Mouse (Mus musculus) spleen, adult 2 months (tissue): Measurements from ENCODE around the gene Ccdc6.

ENCODE experiments used
- CTCF ChIP-seq: fragments of 200-500 bp; IDR thresholded peaks from 2 replicates; pipeline ENCODE4 v1.5.1; 2011; ENCODE audit warnings: mild to moderate bottlenecking, inconsistent platforms; ENCODE audit not compliant: insufficient read depth, insufficient read length, insufficient replicate concordance; ENCODE audit errors: extremely low read depth
- POLR2A ChIP-seq: fragments of 200-500 bp; IDR thresholded peaks from 2 replicates; pipeline ENCODE4 v1.6.1; 2011; ENCODE audit warnings: low read depth, low read length, inconsistent platforms

DNA sequence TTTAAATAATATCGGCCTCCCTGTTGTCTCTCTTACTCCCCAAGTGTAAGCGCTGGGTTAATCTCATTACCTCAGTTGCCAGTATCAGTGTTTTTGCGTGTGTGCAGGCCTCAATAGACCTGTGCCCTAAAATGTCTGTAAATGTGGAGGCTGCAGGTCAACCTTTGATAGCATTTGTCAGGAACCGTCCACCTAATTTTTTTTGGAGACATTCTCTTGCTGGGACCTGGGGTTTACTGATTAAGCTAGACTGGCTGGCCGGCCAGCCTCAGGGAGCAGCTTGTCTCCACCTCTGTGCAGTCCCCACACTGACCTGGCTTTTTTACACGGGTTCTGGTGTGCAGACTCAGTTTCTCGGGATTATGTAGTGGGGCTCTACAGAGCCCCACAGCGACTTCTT lies 30.4 kb downstream of the Ccdc6 start:
- TF ChIP-seq POLR2A = no peak
- no peak for TF ChIP-seq CTCF
